Mouse (Mus musculus): Measurements from ENCODE around the gene Dpf1. TPM values are rescaled to one million over a fixed set of nuclear protein-coding genes. Genes with fewer than 3 reads are reported as not detected.

Gene Dpf1
- polyA plus RNA-seq, 1 experiment, result 0.13 TPM

DNA sequence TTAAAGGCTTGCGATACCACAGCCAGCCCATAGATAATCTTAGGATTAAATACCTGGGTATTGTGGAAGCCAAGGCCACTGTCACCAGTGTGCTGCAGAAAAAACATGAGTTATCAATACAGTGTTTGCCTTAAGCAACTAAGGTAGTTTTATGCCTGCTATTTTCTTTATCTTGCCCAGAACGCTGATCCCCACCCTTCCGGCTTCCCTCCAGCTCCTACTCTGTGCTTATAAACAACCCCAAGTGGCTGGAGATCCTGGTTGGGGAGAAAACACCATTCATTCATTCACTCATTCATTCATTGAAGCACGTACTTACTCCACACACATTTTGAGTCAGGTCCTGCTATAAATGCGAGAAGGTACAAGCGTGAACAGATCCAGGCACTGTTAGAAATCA, 19.2 kb upstream of the Dpf1 start:
- H3K4me3 ChIP-seq (replicated peaks), result no peak overlapping the region
- no peaks in the 10 kb centered on the region for H3K9me3 ChIP-seq (ENCODE audit: control insufficient read depth, low read length)
- no peak for TF ChIP-seq GATA1 (IDR thresholded peaks at IDR 0.05; ENCODE audit: low read length)
- TF ChIP-seq TAL1 (IDR thresholded peaks at IDR 0.05; ENCODE audit: low read length), result no peak
- H3K36me3 ChIP-seq (ENCODE audit: control insufficient read depth), result no peaks in the 10 kb centered on the region
- peaks cover 32% of the 10 kb centered on the region for H3K4me1 ChIP-seq (ENCODE audit: control insufficient read depth)
- peaks cover 28% of the 10 kb centered on the region for H3K27me3 ChIP-seq (ENCODE audit: control insufficient read depth)

DNA sequence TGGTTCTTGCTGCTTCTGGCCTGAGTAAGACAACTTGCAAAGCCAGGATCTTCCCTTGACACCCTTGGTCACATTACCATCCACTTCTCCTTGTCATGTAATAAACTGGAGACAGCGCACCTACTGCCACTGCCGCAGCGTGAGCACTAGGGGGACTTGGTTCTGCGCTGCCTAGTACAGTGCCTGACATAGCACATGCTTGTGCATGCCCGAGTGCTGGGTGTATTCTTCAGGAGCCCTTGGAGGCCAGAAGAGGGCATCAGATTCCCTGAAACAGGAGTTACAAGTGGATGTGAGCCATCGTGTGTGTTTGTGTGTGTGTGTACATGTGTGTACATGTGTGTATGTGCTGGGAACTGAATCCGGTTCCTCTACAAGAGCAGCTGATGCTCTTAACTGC, 16.3 kb upstream of the Dpf1 start:
- Histone ChIP-seq H3K4me3 (replicated peaks) (no peak overlapping the region), H3K9me3 (ENCODE audit: control insufficient read depth, low read length) (no peaks in the 10 kb centered on the region), H3K4me1 (ENCODE audit: control insufficient read depth) (peaks cover 19% of the 10 kb centered on the region), H3K36me3 (ENCODE audit: control insufficient read depth) (no peaks in the 10 kb centered on the region), H3K27me3 (ENCODE audit: control insufficient read depth) (peaks cover 18% of the 10 kb centered on the region)
- no peak for TF ChIP-seq TAL1 (IDR thresholded peaks at IDR 0.05; ENCODE audit: low read length)
- no peak for TF ChIP-seq GATA1 (IDR thresholded peaks at IDR 0.05; ENCODE audit: low read length)

DNA sequence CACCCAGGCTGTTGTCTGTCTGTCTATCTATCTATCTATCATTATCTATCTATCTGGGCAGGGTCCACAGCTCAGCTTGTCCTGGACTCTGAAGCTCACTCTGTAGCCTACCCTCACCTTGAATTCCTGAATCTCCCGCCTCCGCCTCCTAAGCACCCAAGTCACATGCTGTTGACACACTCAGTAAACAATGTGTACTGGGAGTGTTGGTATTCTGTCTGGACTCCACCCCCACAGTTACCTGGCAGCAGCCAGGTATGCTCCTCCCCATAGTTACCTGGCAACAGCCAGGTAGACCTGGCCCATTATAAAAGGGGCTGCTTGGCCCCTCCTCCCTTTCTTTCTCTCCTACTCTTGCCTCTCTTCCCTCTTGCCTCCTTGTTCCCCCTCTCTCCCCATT, 15.7 kb upstream of the Dpf1 start:
- TF ChIP-seq TAL1 (IDR thresholded peaks at IDR 0.05; ENCODE audit: low read length) (no peak), GATA1 (IDR thresholded peaks at IDR 0.05; ENCODE audit: low read length) (no peak)
- no peak overlapping the region for H3K4me3 ChIP-seq (replicated peaks)
- peaks cover 19% of the 10 kb centered on the region for H3K4me1 ChIP-seq (ENCODE audit: control insufficient read depth)
- peaks cover 15% of the 10 kb centered on the region for H3K27me3 ChIP-seq (ENCODE audit: control insufficient read depth)
- no peaks in the 10 kb centered on the region for H3K36me3 ChIP-seq (ENCODE audit: control insufficient read depth)
- no peaks in the 10 kb centered on the region for H3K9me3 ChIP-seq (ENCODE audit: control insufficient read depth, low read length)

DNA sequence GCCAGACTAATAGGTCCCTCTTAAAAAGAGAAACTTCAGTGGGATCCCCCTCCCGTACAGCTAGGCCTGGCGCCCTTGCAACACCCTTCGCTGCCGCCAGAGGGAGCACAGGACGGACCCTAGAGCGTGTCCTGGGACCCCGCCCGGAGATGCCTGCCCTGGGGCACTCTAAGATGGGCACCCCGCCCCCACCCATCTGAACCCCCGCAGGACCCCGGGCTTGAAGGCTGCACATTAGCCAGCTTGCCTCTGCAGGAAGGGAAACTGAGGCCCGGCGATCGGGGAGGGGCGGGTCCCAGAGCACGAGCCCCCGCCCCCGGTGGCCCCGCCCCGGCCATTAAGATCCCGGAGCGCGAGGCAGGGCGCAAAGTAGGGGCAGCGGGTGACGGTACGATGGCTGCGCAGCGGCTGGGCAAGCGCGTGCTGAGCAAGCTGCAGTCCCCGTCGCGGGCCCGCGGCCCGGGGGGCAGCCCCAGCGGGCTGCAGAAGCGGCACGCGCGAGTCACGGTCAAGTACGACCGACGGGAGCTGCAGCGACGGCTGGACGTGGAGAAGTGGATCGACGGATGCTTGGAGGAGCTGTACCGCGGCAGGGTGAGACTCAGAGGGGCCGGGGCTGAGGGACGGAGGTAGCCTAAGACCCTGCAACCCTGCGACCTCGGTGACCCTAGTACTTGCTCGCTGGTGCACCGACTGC, 14.7 kb upstream of the Dpf1 start, which contains the start of gene Ppp1r14a:
Gene Ppp1r14a (plus strand): TSS at position 367 of the 697 bp plus-strand sequence.
- no peak for TF ChIP-seq GATA1 (IDR thresholded peaks at IDR 0.05; ENCODE audit: low read length)
- no peak for TF ChIP-seq TAL1 (IDR thresholded peaks at IDR 0.05; ENCODE audit: low read length)
- peak within 1 kb of the TSS; percentile 61 for H3K4me3 ChIP-seq (replicated peaks)
- peaks cover 19% of the 10 kb centered on the region for H3K4me1 ChIP-seq (ENCODE audit: control insufficient read depth)
- H3K27me3 ChIP-seq (ENCODE audit: control insufficient read depth), result peaks cover 15% of the 10 kb centered on the region
- H3K9me3 ChIP-seq (ENCODE audit: control insufficient read depth, low read length), result no peaks in the 10 kb centered on the region
- H3K36me3 ChIP-seq (ENCODE audit: control insufficient read depth), result no peaks in the 10 kb centered on the region

DNA sequence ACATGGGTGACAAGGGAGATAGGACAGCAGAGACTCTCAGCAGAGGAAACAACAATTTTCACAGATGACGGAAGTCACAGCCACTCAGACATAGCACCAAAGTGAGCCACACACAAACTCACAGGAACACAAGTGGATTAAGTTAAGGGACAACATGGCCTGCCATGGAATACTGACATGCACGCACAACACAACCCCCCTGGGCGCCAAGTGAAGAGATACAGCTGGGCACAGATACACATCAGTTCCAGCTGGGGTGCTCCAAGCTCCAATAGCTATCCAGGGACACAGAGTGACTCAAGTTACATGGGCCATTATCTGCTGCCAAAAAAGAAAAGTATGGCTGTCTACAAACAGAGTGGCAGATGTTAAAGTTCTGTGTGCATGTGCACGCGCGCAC, 13.9 kb upstream of the Dpf1 start:
- no peak overlapping the region for H3K4me3 ChIP-seq (replicated peaks)
- no peak for TF ChIP-seq TAL1 (IDR thresholded peaks at IDR 0.05; ENCODE audit: low read length)
- no peaks in the 10 kb centered on the region for H3K36me3 ChIP-seq (ENCODE audit: control insufficient read depth)
- peaks cover 11% of the 10 kb centered on the region for H3K4me1 ChIP-seq (ENCODE audit: control insufficient read depth)
- H3K27me3 ChIP-seq (ENCODE audit: control insufficient read depth), result peaks cover 15% of the 10 kb centered on the region
- H3K9me3 ChIP-seq (ENCODE audit: control insufficient read depth, low read length), result no peaks in the 10 kb centered on the region

DNA sequence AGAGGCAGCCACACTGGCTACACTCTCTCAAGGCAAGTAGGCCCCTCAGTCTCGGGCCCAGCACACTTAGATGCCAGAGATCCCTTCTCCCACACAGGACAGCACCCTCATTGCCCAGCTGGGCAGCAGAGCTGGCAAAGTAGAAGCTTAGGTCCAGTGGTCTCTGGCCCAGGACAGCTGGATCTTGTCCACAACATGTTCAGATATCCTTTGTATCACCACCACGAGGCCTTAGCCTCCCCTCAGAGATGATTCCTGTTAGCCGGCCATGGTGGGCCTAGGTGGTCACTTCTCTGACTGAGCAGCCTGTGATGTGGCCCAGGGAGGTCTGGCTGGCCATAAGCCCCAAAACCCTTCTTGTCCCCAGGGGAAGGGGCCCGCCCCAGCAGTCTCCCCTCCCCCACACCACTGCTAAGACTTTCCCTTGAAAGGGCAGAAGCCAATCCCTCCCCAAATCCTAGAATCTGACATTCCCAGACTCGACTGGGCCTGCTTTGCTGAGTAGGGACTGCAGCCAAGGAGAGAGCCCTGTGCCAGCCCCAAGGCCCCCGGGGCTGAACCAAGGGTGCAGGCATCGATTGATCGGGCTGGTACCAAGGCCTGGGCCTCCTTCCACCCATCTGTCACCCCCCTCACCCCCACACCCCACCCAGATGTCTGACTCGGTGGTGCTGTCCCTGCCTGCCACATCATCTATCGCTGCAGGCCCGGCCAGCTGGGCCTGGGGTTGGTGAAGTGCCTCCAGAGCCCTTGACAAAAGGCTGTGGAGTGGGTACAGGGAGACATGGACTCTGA, 12.9 kb upstream of the Dpf1 start:
- TF ChIP-seq TAL1 (IDR thresholded peaks at IDR 0.05; ENCODE audit: low read length) (no peak), GATA1 (IDR thresholded peaks at IDR 0.05; ENCODE audit: low read length) (no peak)
- peaks cover 15% of the 10 kb centered on the region for H3K27me3 ChIP-seq (ENCODE audit: control insufficient read depth)

DNA sequence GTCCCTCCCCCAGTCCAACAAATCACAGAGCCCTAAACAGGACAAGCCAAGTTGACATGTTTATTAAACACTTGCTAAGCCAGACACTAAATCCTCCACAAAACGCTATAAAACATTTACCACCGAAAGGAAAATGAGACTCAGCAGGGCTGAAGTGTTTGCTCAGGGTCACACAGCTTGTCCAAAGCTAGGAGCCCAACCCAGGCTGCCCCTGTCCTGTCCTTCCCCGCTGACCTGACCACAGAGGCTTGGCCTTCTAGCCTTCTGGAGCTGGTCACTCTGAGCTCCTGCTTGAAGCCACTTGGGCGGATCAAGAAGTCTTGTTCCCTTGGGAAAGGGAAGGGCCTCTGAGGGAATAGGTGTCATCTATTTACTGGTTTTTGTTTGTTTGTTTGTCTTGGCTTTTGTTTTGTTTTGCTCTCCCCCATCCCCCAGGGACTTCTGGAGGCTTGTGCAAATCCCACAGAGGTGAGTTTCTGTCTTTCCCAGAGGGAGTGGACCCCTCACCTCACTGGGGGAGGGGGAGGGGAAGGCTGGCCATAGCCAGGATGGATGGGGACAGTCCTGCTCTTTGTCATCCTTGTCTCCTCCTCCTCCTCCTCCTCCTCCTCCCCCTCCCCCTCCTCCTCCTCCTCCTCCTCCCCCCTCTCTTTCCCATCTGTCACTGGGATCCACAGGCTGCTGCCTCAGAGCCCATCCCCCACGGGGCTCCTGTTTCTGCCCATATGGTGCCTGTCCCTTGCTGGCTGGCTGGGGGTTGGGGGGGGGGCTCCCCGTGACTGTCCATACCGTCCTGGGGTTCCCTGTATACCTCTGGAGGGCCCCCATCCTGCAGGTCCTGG, 11.9 kb upstream of the Dpf1 start:
- peaks cover 10% of the 10 kb centered on the region for H3K4me1 ChIP-seq (ENCODE audit: control insufficient read depth)
- H3K9me3 ChIP-seq (ENCODE audit: control insufficient read depth, low read length), result no peaks in the 10 kb centered on the region
- TF ChIP-seq TAL1 (IDR thresholded peaks at IDR 0.05; ENCODE audit: low read length), result no peak
- no peak for TF ChIP-seq GATA1 (IDR thresholded peaks at IDR 0.05; ENCODE audit: low read length)
- peaks cover 15% of the 10 kb centered on the region for H3K27me3 ChIP-seq (ENCODE audit: control insufficient read depth)
- H3K36me3 ChIP-seq (ENCODE audit: control insufficient read depth), result no peaks in the 10 kb centered on the region
- H3K4me3 ChIP-seq (replicated peaks), result no peak overlapping the region

More for the DNA sequence above, 12.9 kb upstream of the Dpf1 start:
- no peaks in the 10 kb centered on the region for H3K9me3 ChIP-seq (ENCODE audit: control insufficient read depth, low read length)
- no peaks in the 10 kb centered on the region for H3K36me3 ChIP-seq (ENCODE audit: control insufficient read depth)
- no peak overlapping the region for H3K4me3 ChIP-seq (replicated peaks)
- H3K4me1 ChIP-seq (ENCODE audit: control insufficient read depth), result peaks cover 10% of the 10 kb centered on the region

DNA sequence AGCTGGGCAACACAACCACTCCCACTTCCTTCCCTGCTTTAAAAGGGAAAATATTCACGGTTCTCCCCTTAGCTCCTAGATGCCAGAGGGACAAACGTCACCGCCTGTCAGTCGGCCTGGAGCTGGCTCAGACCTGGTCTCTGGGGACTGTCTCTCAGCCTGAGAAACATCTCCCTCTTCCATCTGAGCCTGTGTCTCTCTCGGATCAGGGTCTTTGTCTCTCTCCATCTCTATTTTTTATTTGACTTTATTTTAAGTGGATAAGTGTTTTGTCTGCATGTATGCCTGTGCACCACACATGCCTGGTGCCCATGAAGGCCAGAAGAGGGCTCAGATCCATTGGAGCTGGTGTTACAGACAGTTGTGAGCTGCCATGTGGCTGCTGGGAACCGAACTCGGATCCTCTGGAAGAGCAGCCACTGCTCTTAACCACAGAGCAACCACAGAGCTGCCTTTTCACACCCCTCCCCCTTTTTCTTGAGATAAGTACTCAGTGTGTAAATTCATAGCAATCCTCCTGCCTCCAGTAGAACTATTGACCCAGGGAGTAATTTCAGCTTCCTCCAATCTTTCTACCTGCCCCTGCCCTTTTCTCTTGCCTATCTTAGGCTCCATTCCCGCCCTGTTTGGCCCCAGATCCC, 11.2 kb upstream of the Dpf1 start:
- no peak overlapping the region for H3K4me3 ChIP-seq (replicated peaks)
- peaks cover 10% of the 10 kb centered on the region for H3K4me1 ChIP-seq (ENCODE audit: control insufficient read depth)
- no peaks in the 10 kb centered on the region for H3K36me3 ChIP-seq (ENCODE audit: control insufficient read depth)
- H3K27me3 ChIP-seq (ENCODE audit: control insufficient read depth), result peaks cover 14% of the 10 kb centered on the region
- TF ChIP-seq GATA1 (IDR thresholded peaks at IDR 0.05; ENCODE audit: low read length), result no peak
- no peak for TF ChIP-seq TAL1 (IDR thresholded peaks at IDR 0.05; ENCODE audit: low read length)
- no peaks in the 10 kb centered on the region for H3K9me3 ChIP-seq (ENCODE audit: control insufficient read depth, low read length)

Measured in erythroblast, embryonic 14.5 days (primary cell).